Mouse (Mus musculus) embryonic fibroblast, embryonic 13.5 days (primary cell): ENCODE measurements around the gene Slc25a44. TPM values are rescaled to one million over a fixed set of nuclear protein-coding genes. Genes with fewer than 3 reads are reported as not detected.

Experiments
- H3K27ac ChIP-seq: 2 replicates; pipeline ENCODE4 v1.5.1; 2012; ENCODE audit warnings: low read length, control low read depth, inconsistent platforms; ENCODE audit not compliant: insufficient read depth
- H3K4me1 ChIP-seq: 2 replicates; pipeline ENCODE4 v1.6.1; 2011; ENCODE audit warnings: low read length; ENCODE audit not compliant: control insufficient read depth, insufficient read depth
- H3K4me3 ChIP-seq: 2 replicates; pipeline ENCODE4 v1.5.1; 2011; ENCODE audit warnings: mild to moderate bottlenecking, control low read depth, low read length; ENCODE audit not compliant: insufficient read depth
- CTCF ChIP-seq: IDR thresholded peaks from 2 replicates; pipeline ENCODE4 v1.5.1; 2011; ENCODE audit warnings: mild to moderate bottlenecking, control low read depth, low read length, moderate library complexity, borderline replicate concordance; ENCODE audit not compliant: insufficient read depth
- POLR2A ChIP-seq: IDR thresholded peaks from 2 replicates; pipeline ENCODE4 v1.6.1; 2011; ENCODE audit warnings: low read depth, mild to moderate bottlenecking, control low read depth, low read length, moderate library complexity
- polyA plus RNA-seq: library from polyadenylated mRNA; stranded (reverse); fragments of >200 nt; gene quantifications from 2 replicates; pipeline ENCODE4 v1.2.4, GENCODE M21; 2011; ENCODE audit warnings: low read depth; ENCODE audit not compliant: missing spikeins, insufficient read length

Gene Slc25a44
- 15.9 and 20.1 TPM in 2 replicates for polyA plus RNA-seq

- H3K4me3 ChIP-seq = peak within 1 kb of the TSS; percentile 77
- TF ChIP-seq POLR2A = peak; percentile 94
- no peak for TF ChIP-seq CTCF
- 0 out of 2 replicates have a peak, but pooled peaks cover 3% of the 10 kb centered on the region for H3K4me1 ChIP-seq
- H3K27ac ChIP-seq = no peak within 1 kb of the TSS
Measured at GRCm38 (mm10) chr3:88424605-88425329, at the start of gene Slc25a44. Slc25a44 (minus strand) TSS chr3:88425139.

GRCm38 (mm10) chr3:88473571-88473970 lies 48.6 kb upstream of the Slc25a44 start:
- TF ChIP-seq CTCF (no peak), POLR2A (no peak)
- H3K4me3 ChIP-seq = no peak overlapping the region
- H3K4me1 ChIP-seq = no peaks in the 10 kb centered on the region
- no peak overlapping the region for H3K27ac ChIP-seq

GRCm38 (mm10) chr3:88473020-88473419 lies 48.1 kb upstream of the Slc25a44 start:
- no peak overlapping the region for H3K27ac ChIP-seq
- TF ChIP-seq CTCF (no peak), POLR2A (no peak)
- H3K4me3 ChIP-seq = no peak overlapping the region

GRCm38 (mm10) chr3:88470943-88471479 lies 46.1 kb upstream of the Slc25a44 start:
- Histone ChIP-seq H3K4me3 (no peak overlapping the region), H3K27ac (no peak overlapping the region), H3K4me1 (peaks cover 3% of the 10 kb centered on the region; the same call in 1 of the 2 replicates)
- TF ChIP-seq POLR2A (no peak), CTCF (no peak)

More at GRCm38 (mm10) chr3:88473020-88473419, 48.1 kb upstream of the Slc25a44 start:
- H3K4me1 ChIP-seq = peaks cover under 1% of the 10 kb centered on the region; the same call in 1 of the 2 replicates

- Histone ChIP-seq H3K27ac (no peak overlapping the region), H3K4me3 (no peak overlapping the region), H3K4me1 (peaks cover 6% of the 10 kb centered on the region)
- TF ChIP-seq POLR2A = no peak
- TF ChIP-seq CTCF = no peak
Measured at GRCm38 (mm10) chr3:88469466-88469865, 44.5 kb upstream of the Slc25a44 start.

GRCm38 (mm10) chr3:88467116-88467824 lies 42.3 kb upstream of the Slc25a44 start:
- peaks cover 8% of the 10 kb centered on the region for H3K4me1 ChIP-seq

GRCm38 (mm10) chr3:88465127-88465526 lies 40.2 kb upstream of the Slc25a44 start:
- H3K4me1 ChIP-seq = peaks cover 8% of the 10 kb centered on the region
- TF ChIP-seq POLR2A = no peak
- TF ChIP-seq CTCF = no peak

More at GRCm38 (mm10) chr3:88467116-88467824, 42.3 kb upstream of the Slc25a44 start:
- TF ChIP-seq CTCF (peak; percentile 83), POLR2A (no peak)
- Histone ChIP-seq H3K4me3 (no peak overlapping the region), H3K27ac (no peak overlapping the region)

GRCm38 (mm10) chr3:88464425-88464824 lies 39.5 kb upstream of the Slc25a44 start:
- TF ChIP-seq CTCF = no peak
- Histone ChIP-seq H3K4me3 (no peak overlapping the region), H3K27ac (no peak overlapping the region), H3K4me1 (peaks cover 8% of the 10 kb centered on the region)

More at GRCm38 (mm10) chr3:88465127-88465526, 40.2 kb upstream of the Slc25a44 start:
- no peak overlapping the region for H3K4me3 ChIP-seq
- no peak overlapping the region for H3K27ac ChIP-seq

GRCm38 (mm10) chr3:88460983-88461696 lies 36.2 kb upstream of the Slc25a44 start, which contains the start of gene Sema4a:
Sema4a (minus strand) TSS chr3:88461182.
- H3K4me1 ChIP-seq = peaks cover 5% of the 10 kb centered on the region; the same call in 1 of the 2 replicates
- no peak within 1 kb of the TSS for H3K4me3 ChIP-seq
- TF ChIP-seq POLR2A (no peak), CTCF (no peak)
- no peak within 1 kb of the TSS for H3K27ac ChIP-seq
